Mouse (Mus musculus) testis, adult 2 months (tissue): ENCODE results near the gene Snd1.

ENCODE experiments used
- CTCF ChIP-seq: fragments of 200-500 bp; IDR thresholded peaks from 2 replicates; pipeline ENCODE4 v1.5.1; 2012; ENCODE audit warnings: low read depth, mild to moderate bottlenecking, inconsistent platforms, low read length, moderate library complexity; ENCODE audit not compliant: control insufficient read depth, insufficient read depth, insufficient replicate concordance
- POLR2A ChIP-seq: fragments of 200-500 bp; IDR thresholded peaks from 2 replicates; pipeline ENCODE4 v1.6.1; 2012; ENCODE audit warnings: low read depth, mild to moderate bottlenecking, inconsistent platforms, low read length, moderate library complexity; ENCODE audit not compliant: control insufficient read depth

GRCm38 (mm10) chr6:28567978-28568377 lies 93.0 kb downstream of the Snd1 start:
- TF ChIP-seq CTCF (no peak), POLR2A (no peak)
